Mouse (Mus musculus) effector memory CD4-positive, alpha-beta T cell, adult 7 months (primary cell): ENCODE data around the gene Slc7a12. TPM values are rescaled to one million over a fixed set of nuclear protein-coding genes. Genes with fewer than 3 reads are reported as not detected.

Experiments
- polyA plus RNA-seq: library from polyadenylated mRNA; unstranded; fragments of 100-300 nt; shearing (Covaris generic); gene quantifications from one replicate; pipeline ENCODE4 v1.2.1, GENCODE M21; 2017

Gene Slc7a12
- not detected for polyA plus RNA-seq

DNA sequence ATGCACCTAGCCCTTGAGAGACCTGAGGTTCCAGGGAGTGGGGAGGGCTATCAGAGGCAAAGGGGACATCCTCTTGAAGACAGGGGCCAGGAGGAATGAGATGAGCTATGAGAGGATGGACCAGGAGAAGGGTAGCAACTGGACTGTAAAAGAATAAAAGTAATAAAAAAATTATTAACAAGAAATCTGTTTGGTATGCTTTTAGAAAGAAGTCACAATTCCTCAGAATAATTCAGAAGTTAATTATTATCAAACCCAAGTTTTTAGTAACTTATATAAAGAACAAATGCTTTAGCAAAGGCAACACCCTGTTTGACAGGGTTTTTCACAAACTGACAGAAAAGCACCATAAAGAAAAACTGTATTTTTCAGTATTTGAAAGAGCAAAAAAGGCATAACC, at the start of gene Slc7a12:
TSS of gene Slc7a12 (plus strand) at position 301 of the 400 bp plus-strand sequence.

Other genes starting within 250 kb of the Slc7a12 start
- 155 TPM for gene 1810022K09Rik, start 130.6 kb downstream of the Slc7a12 start, polyA plus RNA-seq
- not detected for gene Car13, start 161.0 kb downstream of the Slc7a12 start, polyA plus RNA-seq